In genomic region chr11:102219994-102220346, GRCm38 (mm10) we compare ENCODE assay signal across 10 mouse cellular contexts. TPM values are rescaled to one million over a fixed set of nuclear protein-coding genes. Genes with fewer than 3 reads are reported as not detected.
DNase-seq lines count a peak whose midpoint lies in the region; ATAC-seq lines count a peak whose summit lies in the region.
"Had no signal": no experiment of that assay in that cellular context is flagged by ENCODE, and none has a peak within 500 bp of the region (broad histone marks: within the 10 kb centered on the region; RNA-seq: fewer than 3 reads in every experiment).

No protein-coding gene starts in this region.

- no peaks in the 10 kb centered on the region for H3K27me3 ChIP-seq in intestine, embryonic 15.5 days (replicated peaks)
- no peaks in the 10 kb centered on the region for H3K27me3 ChIP-seq in hindbrain, embryonic 16.5 days (replicated peaks; ENCODE audit: control insufficient read depth, insufficient read depth, low read length)
- H3K27me3 ChIP-seq: neural tube, embryonic 12.5 days had no signal

- no peaks in the 10 kb centered on the region for H3K9me3 ChIP-seq in intestine, embryonic 15.5 days
- H3K9me3 ChIP-seq in hindbrain, embryonic 16.5 days (ENCODE audit: control insufficient read depth, low read length), result no peaks in the 10 kb centered on the region
- H3K9me3 ChIP-seq: neural tube, embryonic 12.5 days had no signal

- peak; percentile 15 to 49 for DNase-seq in layer of hippocampus, postnatal 10 days (ENCODE audit: low spot score in 2 of 2)
- DNase-seq in layer of hippocampus, adult 8-10 months (ENCODE audit: low spot score in 2 of 2), result no peak
- DNase-seq in adrenal gland, postnatal 14 days, result peak; percentile 74
- peak; percentile 95 for DNase-seq in gastrocnemius, adult 18-20 months (ENCODE audit: low spot score)
- no peak for DNase-seq in embryo, embryonic 11 days

- H3K4me1 ChIP-seq in intestine, embryonic 15.5 days (replicated peaks), result peaks cover 87% of the 10 kb centered on the region
- peaks cover 65% of the 10 kb centered on the region for H3K4me1 ChIP-seq in hindbrain, embryonic 16.5 days (ENCODE audit: control insufficient read depth, insufficient read depth, low read depth, low read length)

- peak overlapping the region; percentile 92 for H3K27ac ChIP-seq in intestine, embryonic 15.5 days
- no peak overlapping the region for H3K27ac ChIP-seq in hindbrain, embryonic 16.5 days (ENCODE audit: low read depth, low read length)
- H3K27ac ChIP-seq: neural tube, embryonic 12.5 days had no signal

- no peaks in the 10 kb centered on the region for H3K36me3 ChIP-seq in intestine, embryonic 15.5 days
- H3K36me3 ChIP-seq in hindbrain, embryonic 16.5 days (ENCODE audit: control insufficient read depth, insufficient read depth, low read length), result no peaks in the 10 kb centered on the region

- H3K9ac ChIP-seq in intestine, embryonic 15.5 days, result no peak overlapping the region
- no peak overlapping the region for H3K9ac ChIP-seq in hindbrain, embryonic 16.5 days (ENCODE audit: low read depth, low read length)

- no peak overlapping the region for H3K4me3 ChIP-seq in intestine, embryonic 15.5 days (replicated peaks)
- no peak overlapping the region for H3K4me3 ChIP-seq in hindbrain, embryonic 16.5 days (ENCODE audit: low read length)
- H3K4me3 ChIP-seq: neural tube, embryonic 12.5 days had no signal

- H3K4me2 ChIP-seq in intestine, embryonic 15.5 days (replicated peaks), result no peak overlapping the region
- H3K4me2 ChIP-seq in hindbrain, embryonic 16.5 days (ENCODE audit: low read length), result no peak overlapping the region

- WGBS in intestine, embryonic 15.5 days, result 42% methylated on average over 4 of the region's 4 CpGs
- 77% methylated on average over 4 of the region's 4 CpGs for WGBS in hindbrain, embryonic 16.5 days

- ATAC-seq in intestine, embryonic 15.5 days, result no peak
- no peak for ATAC-seq in frontal cortex, adult (ENCODE audit: low TSS enrichment)
- no peak for ATAC-seq in hindbrain, embryonic 16.5 days

RNA-seq across cellular contexts. Expression of gene Hdac5, which starts 10.0 kb away (rescaled TPM):
- total RNA-seq in layer of hippocampus, postnatal 10 days (2021), result 100 to 1,000 TPM; 164 to 207 TPM
- 100 to 1,000 TPM; 219 to 252 (median 232) TPM for total RNA-seq in layer of hippocampus, adult 8-10 months (2022)
- total RNA-seq in adrenal gland, postnatal 14 days (2021), result 81.1 and 83.7 TPM in 2 replicates
- total RNA-seq in gastrocnemius, adult 18-20 months (2021), result 100 to 1,000 TPM in 1 of 2 experiments, 10 to 100 TPM in 1; 73.6 to 104 TPM
- 54.3 and 62.8 TPM in 2 replicates for polyA plus RNA-seq in intestine, embryonic 15.5 days (2015; fragmentation: Nextera tagmentation; extraction: Ambion mirVana)
- 75.8 and 83.0 TPM in 2 replicates for polyA plus RNA-seq in hindbrain, embryonic 16.5 days (2015; fragmentation: Nextera tagmentation; extraction: Ambion mirVana)

RNA-seq across cellular contexts. Expression of gene BC030867, which starts 28.7 kb away (rescaled TPM):
- total RNA-seq in layer of hippocampus, postnatal 10 days (2021), result 1 to 10 TPM in 1 of 2 experiments, under 1 TPM in 1; 0.94 to 1.0 TPM
- 1 to 10 TPM in 1 of 4 experiments, under 1 TPM in 3; 0.62 to 1.2 (median 0.64) TPM for total RNA-seq in layer of hippocampus, adult 8-10 months (2022)
- total RNA-seq in adrenal gland, postnatal 14 days (2021), result 1.7 and 2.3 TPM in 2 replicates
- not detected for total RNA-seq in gastrocnemius, adult 18-20 months (2021)
- polyA plus RNA-seq in intestine, embryonic 15.5 days (2015; fragmentation: Nextera tagmentation; extraction: Ambion mirVana), result 13.1 and 13.5 TPM in 2 replicates
- polyA plus RNA-seq in hindbrain, embryonic 16.5 days (2015; fragmentation: Nextera tagmentation; extraction: Ambion mirVana), result 2.9 and 3.6 TPM in 2 replicates

RNA-seq across cellular contexts. Expression of gene G6pc3, which starts 30.6 kb away (rescaled TPM):
- total RNA-seq in layer of hippocampus, postnatal 10 days (2021), result 10 to 100 TPM; 44.4 to 45.4 TPM
- 10 to 100 TPM; 66.0 to 74.2 (median 70.4) TPM for total RNA-seq in layer of hippocampus, adult 8-10 months (2022)
- 82.8 and 83.7 TPM in 2 replicates for total RNA-seq in adrenal gland, postnatal 14 days (2021)
- 10 to 100 TPM; 60.4 to 61.1 TPM for total RNA-seq in gastrocnemius, adult 18-20 months (2021)
- polyA plus RNA-seq in intestine, embryonic 15.5 days (2015; fragmentation: Nextera tagmentation; extraction: Ambion mirVana), result 31.1 and 33.9 TPM in 2 replicates
- 44.3 and 45.9 TPM in 2 replicates for polyA plus RNA-seq in hindbrain, embryonic 16.5 days (2015; fragmentation: Nextera tagmentation; extraction: Ambion mirVana)

RNA-seq across cellular contexts. Expression of gene Lsm12, which starts 34.9 kb away (rescaled TPM):
- 10 to 100 TPM; 73.8 to 77.8 TPM for total RNA-seq in layer of hippocampus, postnatal 10 days (2021)
- total RNA-seq in layer of hippocampus, adult 8-10 months (2022), result 10 to 100 TPM; 53.5 to 61.6 (median 58.8) TPM
- total RNA-seq in adrenal gland, postnatal 14 days (2021), result 78.7 and 81.0 TPM in 2 replicates
- 100 to 1,000 TPM; 102 to 105 TPM for total RNA-seq in gastrocnemius, adult 18-20 months (2021)
- 118 and 140 TPM in 2 replicates for polyA plus RNA-seq in intestine, embryonic 15.5 days (2015; fragmentation: Nextera tagmentation; extraction: Ambion mirVana)
- polyA plus RNA-seq in hindbrain, embryonic 16.5 days (2015; fragmentation: Nextera tagmentation; extraction: Ambion mirVana), result 99.0 and 116 TPM in 2 replicates

RNA-seq across cellular contexts. Expression of gene Asb16, which starts 48.6 kb away (rescaled TPM):
- total RNA-seq in layer of hippocampus, postnatal 10 days (2021), result under 1 TPM; 0.64 to 0.76 TPM
- 1 to 10 TPM; 2.1 to 2.4 (median 2.2) TPM for total RNA-seq in layer of hippocampus, adult 8-10 months (2022)
- total RNA-seq in adrenal gland, postnatal 14 days (2021), result 0.11 and 0.19 TPM in 2 replicates
- 10 to 100 TPM; 86.0 to 97.5 TPM for total RNA-seq in gastrocnemius, adult 18-20 months (2021)
- 0.08 TPM in 1 of 2 replicates, not detected in the other for polyA plus RNA-seq in intestine, embryonic 15.5 days (2015; fragmentation: Nextera tagmentation; extraction: Ambion mirVana)
- 0.09 and 0.11 TPM in 2 replicates for polyA plus RNA-seq in hindbrain, embryonic 16.5 days (2015; fragmentation: Nextera tagmentation; extraction: Ambion mirVana)
- total RNA-seq: hematopoietic stem cell, adult 5-6 weeks had no signal
- polyA plus RNA-seq: neural tube, embryonic 12.5 days had no signal

Comparison
In these comparisons a context has a peak if more than half of its experiments do, and no peak if none do; other contexts are left out.
1. DNase-seq: peak in layer of hippocampus, postnatal 10 days (2 of 2), adrenal gland, postnatal 14 days (single experiment) and gastrocnemius, adult 18-20 months (single experiment); none in layer of hippocampus, adult 8-10 months (0 of 2) and embryo, embryonic 11 days (single experiment).